Mouse (Mus musculus) neutrophil, adult 5-6 weeks (primary cell): ENCODE measurements around the gene Tcea2. TPM values are rescaled to one million over a fixed set of nuclear protein-coding genes. Genes with fewer than 3 reads are reported as not detected.
A peak's percentile ranks its signal among the peaks of the same experiment; 100 is the strongest.

Experiments
- ATAC-seq: fragments of 151-379, 151-347 bp; 2 replicates; pipeline ENCODE4 v1.8.0; 2017; ENCODE audit warnings: mild to moderate bottlenecking, moderate TSS enrichment; ENCODE audit not compliant: insufficient number of reproducible peaks, poor library complexity, low FRiP score, severe bottlenecking; ENCODE audit errors: extremely low read depth
- total RNA-seq: library from RNA; stranded (forward); fragments of 200-1000 nt; gene quantifications from 2 replicates; pipeline ENCODE4 v1.2.3, GENCODE M21; 2017

Tcea2 gene
- total RNA-seq = 18.4 and 24.7 TPM in 2 replicates

GRCm38 (mm10) chr2:181679951-181680715 lies at the start of gene Tcea2:
TSS of gene Tcea2 (plus strand) at chr2:181680310.
- ATAC-seq = peak; percentile 33

- no peak for ATAC-seq
Measured at GRCm38 (mm10) chr2:181632624-181633023, 47.5 kb upstream of the Tcea2 start.

- ATAC-seq = no peak
Measured at GRCm38 (mm10) chr2:181635865-181636264, 44.2 kb upstream of the Tcea2 start.

GRCm38 (mm10) chr2:181644361-181644760 lies 35.7 kb upstream of the Tcea2 start:
- peak; percentile 63; the same call in 1 of the 2 replicates for ATAC-seq

- no peak for ATAC-seq
Measured at GRCm38 (mm10) chr2:181645666-181646065, 34.4 kb upstream of the Tcea2 start.

- no peak for ATAC-seq
Measured at GRCm38 (mm10) chr2:181646626-181647472, 33.3 kb upstream of the Tcea2 start.

GRCm38 (mm10) chr2:181648926-181649325 lies 31.2 kb upstream of the Tcea2 start:
- no peak for ATAC-seq

GRCm38 (mm10) chr2:181653065-181653464 lies 27.0 kb upstream of the Tcea2 start:
- no peak for ATAC-seq

- no peak for ATAC-seq
Measured at GRCm38 (mm10) chr2:181653523-181653922, 26.6 kb upstream of the Tcea2 start.

- ATAC-seq = no peak
Measured at GRCm38 (mm10) chr2:181656734-181657133, 23.4 kb upstream of the Tcea2 start, which contains the start of gene Gm29797. TSS of gene Gm29797 (plus strand) at chr2:181657034.

- ATAC-seq = no peak
Measured at GRCm38 (mm10) chr2:181657441-181657840, 22.7 kb upstream of the Tcea2 start.

GRCm38 (mm10) chr2:181658528-181658927 lies 21.6 kb upstream of the Tcea2 start:
- ATAC-seq = no peak

- ATAC-seq = peak; percentile 43
Measured at GRCm38 (mm10) chr2:181658930-181659555, 21.1 kb upstream of the Tcea2 start.

- peak; percentile 86 for ATAC-seq
Measured at GRCm38 (mm10) chr2:181659609-181660055, 20.5 kb upstream of the Tcea2 start.

- no peak for ATAC-seq
Measured at GRCm38 (mm10) chr2:181662620-181663297, 17.4 kb upstream of the Tcea2 start.

- ATAC-seq = no peak
Measured at GRCm38 (mm10) chr2:181663298-181663630, 16.8 kb upstream of the Tcea2 start.

GRCm38 (mm10) chr2:181670285-181670912 lies 9.7 kb upstream of the Tcea2 start:
- ATAC-seq = no peak

- no peak for ATAC-seq
Measured at GRCm38 (mm10) chr2:181670913-181671311, 9.2 kb upstream of the Tcea2 start.

- no peak for ATAC-seq
Measured at GRCm38 (mm10) chr2:181671326-181671725, 8.8 kb upstream of the Tcea2 start, which contains the start of gene Sox18. TSS of gene Sox18 (minus strand) at chr2:181671640.
